Mouse (Mus musculus): ENCODE measurements at regions not wholly inside any gene's neighbourhood (a gene's known extent, or its start where the extent isn't known, plus 50 kb on each side); places are given as distances from the start of the nearest gene placed in this dataset.
"Not testable (repeated sequence)": the region's sequence is repeated elsewhere in the genome, so short reads cannot be mapped to it uniquely, and the experiment has no call there.

DNA sequence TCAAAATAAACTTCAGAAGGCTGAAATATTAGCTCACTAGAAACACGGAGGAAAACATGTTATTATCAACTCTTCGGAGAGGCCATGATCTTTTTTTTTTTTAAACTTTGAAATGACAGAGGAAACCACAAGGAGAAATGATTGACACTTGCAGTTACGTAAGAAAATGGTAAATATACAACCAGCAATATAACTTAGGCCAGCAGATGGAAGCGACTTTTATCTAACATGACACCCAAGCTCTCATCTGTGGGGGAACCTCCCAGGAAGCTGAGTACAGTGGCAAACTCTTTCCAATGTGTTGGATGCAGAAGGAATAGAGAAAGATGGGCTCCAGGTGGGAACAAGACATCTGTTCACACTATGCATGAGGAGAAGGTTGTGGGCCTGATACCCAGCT, 104.2 kb downstream of the Gm5426 start:
- DNase-seq (ENCODE audit: extremely low spot score, low spot score): no peak

DNA sequence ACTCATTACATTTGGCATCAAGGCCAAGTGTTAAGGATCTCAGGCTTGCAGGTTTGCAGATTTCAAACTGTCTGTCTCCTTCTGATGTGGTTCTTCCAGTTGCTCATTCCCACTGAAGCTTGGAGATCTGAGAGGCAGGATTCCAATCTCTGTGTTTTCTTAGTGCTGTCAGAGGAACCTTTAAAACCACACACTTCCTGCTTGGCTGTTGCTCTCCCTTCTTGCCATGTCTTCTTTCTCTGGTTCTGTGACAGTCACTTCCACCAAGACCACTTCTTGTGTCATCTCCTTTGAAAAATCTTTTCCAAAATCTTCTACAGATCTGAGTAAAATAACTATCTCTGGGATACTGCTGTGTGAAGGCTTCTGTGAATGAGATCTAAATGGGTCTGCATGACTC, 117.3 kb downstream of the Gm5426 start:
- DNase-seq (ENCODE audit: extremely low spot score, low spot score): no peak

DNA sequence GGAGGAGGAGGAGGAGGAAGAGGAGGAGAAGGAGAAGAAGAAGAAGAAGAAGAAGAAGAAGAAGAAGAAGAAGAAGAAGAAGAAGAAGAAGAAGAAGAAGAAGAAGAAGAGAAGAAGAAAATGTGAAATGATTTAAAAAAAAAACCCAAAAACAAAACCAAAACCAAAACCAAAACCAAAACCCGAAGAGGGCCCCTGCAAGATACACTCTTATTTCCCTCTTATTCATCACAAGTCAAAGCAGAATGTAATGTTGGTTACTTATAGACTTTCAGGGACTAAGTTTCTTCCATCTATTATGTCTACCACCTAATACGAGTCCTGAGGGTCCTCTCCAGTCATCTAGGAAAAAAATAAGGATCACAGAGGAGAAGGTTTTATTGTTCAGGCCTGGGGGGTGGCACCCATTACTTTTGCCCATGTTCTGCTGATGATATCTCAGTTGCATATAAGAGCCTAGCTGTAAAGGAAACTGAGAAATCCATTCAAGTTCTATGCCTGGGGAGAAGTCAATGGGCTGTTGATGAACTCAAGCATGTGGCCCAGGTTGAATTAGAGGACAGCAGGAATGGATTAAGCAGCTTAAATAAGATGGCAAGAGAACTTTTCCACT, 118.0 kb downstream of the Gm5426 start:
- no peak for DNase-seq (ENCODE audit: extremely low spot score, low spot score)

DNA sequence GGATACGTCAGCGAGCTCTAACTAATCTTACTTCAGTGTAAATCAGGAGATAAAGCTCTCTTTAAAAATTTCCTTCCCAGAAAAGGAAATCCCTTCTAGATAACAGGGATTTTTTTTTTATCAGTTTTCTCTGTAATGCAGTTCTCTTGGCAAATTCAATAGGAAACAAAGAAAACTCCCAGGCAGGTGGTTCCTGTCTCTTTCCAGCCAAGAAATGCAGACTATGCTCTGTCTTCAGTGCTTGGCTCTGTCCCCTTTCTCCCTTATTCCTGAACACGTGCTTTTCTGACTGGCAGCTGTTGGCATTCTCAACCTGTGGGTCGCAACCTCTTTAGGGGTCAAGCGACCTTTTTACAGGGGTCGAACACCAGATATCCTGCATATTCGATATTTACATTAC, 121.5 kb downstream of the Gm5426 start:
- no peak for DNase-seq (ENCODE audit: extremely low spot score, low spot score)

DNA sequence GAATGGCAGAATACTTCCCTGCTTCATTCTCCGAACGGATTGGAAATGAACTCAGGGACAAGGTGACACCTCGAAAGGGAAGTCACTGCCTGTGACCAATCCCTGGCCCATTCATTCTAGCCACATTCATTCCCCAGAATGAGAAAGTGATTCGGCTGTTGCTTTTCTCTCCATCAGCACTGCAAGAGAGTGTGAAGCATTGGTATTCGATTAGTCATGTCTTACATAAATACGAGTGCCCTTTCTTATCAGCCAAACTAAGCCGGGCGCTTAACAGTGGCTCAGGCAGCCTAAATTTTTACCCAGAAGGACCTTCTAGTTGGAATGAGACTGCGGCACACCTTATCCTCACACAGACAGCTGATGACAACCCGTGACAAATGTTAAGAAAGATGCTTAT, 122.8 kb downstream of the Gm5426 start:
- DNase-seq (ENCODE audit: extremely low spot score, low spot score): no peak

DNA sequence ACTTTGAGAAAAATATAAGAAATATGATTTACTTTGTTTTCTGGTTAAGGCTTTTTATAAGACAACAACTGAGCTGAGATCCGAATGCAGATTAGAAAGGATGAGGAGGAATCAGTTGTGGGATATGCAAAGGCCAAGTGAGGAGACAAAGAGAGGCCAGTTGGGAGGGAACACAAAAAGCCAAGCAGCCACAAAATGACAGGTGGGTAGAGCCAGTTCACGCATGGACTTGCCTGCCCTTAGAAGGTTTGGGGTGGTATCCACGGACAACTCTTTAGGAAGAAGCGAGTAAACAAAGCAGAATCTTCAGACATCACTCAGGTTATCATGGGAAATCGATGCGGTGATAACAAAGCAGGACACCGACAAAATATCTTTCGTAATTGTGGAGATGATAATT, 123.2 kb downstream of the Gm5426 start:
- DNase-seq (ENCODE audit: extremely low spot score, low spot score): no peak

DNA sequence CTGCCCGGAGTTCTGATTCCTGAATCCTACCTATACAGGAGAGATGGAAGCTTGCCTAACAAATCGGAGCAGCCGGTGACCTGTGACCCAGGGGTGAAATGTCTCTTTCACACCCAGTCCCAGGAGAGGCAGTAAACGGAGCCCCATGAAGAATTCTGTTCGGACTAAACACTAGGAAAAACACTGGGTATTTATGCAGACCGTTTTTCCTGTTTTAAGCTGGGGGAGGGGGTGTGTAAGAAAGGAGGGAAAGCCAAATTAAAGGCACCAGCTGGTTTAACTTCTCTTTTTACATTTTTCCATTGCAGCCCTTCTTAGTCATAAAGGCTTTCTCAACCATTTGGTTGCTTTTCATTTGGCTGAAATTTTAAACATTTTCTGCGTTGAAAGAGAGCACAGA, 127.1 kb downstream of the Gm5426 start:
- DNase-seq (ENCODE audit: extremely low spot score, low spot score): peak; percentile 22

DNA sequence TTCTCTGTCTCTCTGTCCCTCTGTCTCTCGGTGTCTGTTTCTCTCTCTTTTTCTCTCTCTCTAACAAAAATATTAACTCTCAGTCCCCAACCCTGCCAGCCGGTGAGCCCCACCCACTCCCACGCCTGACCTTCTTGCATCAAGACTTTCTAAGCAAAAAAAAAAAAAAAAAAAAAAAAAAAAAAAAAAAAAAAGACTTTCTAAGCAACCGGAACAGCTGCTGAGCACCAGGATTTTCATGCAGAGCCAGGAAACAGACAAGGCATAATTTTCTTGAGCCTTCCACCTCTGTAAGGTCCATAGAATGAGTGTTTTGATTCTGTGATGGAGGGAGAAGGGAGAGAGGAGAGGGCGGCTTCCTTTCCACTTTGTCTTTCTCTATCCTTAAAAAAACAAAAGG, 128.0 kb downstream of the Gm5426 start:
- no peak for DNase-seq (ENCODE audit: extremely low spot score, low spot score)

DNA sequence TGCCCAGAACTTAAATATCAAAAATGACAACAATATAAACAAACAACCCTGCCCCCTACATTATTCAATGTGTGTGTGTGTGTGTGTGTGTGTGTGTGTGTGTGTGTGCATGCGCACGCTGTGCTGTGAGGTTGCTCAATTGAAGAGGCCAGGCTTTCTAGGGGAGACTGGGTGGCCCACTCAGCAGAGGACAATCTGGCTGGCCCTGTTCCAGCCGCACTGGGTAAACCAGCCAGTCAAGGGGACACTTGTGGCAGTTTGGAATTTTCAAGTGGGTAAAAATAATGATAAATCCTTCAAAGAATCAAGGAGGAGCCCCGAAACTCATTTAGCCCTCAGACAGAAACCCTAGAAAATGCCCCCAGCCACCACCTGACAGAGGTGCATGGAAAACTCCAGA, 128.5 kb downstream of the Gm5426 start:
- DNase-seq (ENCODE audit: extremely low spot score, low spot score): no peak

DNA sequence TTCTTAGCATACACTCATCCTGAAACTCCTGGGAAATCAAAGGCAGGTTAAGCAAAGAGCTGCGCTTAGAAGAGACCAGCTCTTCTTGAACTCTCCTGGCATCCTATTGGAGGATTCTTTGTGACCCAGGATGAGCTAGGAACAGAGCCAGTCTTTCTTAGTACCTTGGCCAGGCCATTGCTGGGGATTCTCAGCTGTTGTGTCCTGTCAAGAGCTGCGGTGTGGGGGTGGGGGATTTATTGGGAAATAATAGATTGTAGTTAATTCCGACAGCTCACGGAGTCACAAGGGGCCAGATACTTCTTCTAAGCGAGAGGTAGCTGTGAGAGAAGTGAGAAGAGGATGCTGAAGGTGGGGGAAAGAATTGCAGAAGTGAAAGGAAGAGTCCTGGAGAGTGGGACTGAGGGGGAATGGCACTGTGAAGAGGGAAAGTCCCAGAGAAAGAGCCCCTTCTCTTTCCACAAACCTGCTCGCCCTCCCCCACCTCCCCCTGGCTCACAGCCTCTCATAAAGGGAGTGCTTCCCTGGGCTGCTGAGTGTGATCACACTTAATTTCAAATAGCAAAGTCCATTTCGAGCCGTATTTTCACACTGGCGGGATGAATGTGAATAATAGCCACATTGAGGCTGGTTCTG, 129.8 kb downstream of the Gm5426 start:
- no peak for DNase-seq (ENCODE audit: extremely low spot score, low spot score)

DNA sequence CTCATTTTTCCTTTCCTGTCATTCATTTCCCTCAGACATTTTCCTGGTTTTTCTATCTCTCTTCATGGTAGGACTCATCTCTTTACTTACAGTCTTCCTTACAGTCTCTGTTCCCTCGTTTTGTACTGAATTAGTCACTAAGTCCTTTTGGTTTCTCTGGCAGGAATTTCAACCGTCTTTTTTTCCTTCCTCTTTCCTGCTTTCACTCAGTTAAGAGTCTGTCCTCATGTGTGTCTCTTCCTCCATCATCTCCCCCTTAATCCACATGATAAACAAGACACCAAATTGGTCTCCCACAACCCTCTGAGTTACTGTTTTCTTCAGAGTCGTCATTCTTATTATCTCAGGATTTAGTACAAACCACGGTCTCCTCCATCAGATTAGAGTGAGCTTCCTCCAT, 131.2 kb downstream of the Gm5426 start:
- no peak for DNase-seq (ENCODE audit: extremely low spot score, low spot score)

DNA sequence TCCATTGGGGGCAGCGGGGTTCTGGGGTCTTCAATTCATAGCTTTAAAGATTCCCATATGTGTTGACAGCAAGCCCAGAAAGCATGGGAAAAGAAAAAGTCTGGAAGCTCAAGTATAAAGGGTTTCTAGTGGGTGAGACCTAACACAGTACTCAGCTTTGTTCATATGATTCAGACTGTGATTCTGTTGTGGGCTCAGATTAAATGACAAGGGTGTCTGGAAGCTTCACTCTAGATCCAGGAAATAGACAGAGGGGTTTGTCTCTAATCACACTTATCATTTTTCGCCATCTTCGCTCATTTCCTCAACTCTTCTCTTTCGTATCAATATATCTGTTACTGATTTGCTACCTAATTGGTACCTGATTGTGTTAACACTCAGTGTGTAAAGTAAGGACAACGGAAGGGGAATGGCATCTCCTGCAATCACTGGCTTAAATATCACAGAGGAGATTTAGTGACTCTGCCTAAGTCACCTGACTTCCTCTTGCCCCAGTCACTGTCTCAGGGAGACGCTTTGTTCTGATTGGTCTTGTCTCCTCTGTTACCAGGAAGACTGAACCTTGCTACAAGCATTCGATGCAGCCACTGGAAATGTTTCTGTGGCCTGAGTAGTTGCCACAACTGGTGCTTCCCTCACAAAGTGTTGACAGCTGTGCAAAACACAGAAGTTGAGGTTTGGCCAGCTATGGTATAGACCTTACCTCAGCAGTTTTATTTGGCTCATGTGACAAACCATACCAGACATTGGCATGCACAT, 137.4 kb downstream of the Gm5426 start:
- no peak for DNase-seq (ENCODE audit: extremely low spot score, low spot score)

DNA sequence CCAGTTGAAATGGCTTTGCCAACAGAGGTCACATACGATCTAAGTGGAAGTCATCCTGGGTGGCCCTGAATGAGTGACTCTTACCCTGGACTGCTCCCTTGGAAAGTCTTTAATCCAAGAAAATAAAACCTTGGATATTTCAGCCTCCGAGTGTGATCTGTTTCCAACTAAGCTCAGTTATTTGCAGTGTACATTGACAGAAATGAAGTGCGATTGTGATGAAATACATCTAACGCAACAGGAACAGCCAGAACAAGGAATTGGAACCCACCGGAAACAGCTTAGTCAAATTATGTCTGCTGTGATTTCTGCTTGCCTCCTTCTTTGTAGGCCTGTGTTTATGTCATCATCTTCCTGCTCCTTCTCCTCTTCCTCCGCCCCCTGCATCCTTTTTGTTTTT, 143.7 kb downstream of the Gm5426 start:
- DNase-seq (ENCODE audit: extremely low spot score, low spot score): no peak

DNA sequence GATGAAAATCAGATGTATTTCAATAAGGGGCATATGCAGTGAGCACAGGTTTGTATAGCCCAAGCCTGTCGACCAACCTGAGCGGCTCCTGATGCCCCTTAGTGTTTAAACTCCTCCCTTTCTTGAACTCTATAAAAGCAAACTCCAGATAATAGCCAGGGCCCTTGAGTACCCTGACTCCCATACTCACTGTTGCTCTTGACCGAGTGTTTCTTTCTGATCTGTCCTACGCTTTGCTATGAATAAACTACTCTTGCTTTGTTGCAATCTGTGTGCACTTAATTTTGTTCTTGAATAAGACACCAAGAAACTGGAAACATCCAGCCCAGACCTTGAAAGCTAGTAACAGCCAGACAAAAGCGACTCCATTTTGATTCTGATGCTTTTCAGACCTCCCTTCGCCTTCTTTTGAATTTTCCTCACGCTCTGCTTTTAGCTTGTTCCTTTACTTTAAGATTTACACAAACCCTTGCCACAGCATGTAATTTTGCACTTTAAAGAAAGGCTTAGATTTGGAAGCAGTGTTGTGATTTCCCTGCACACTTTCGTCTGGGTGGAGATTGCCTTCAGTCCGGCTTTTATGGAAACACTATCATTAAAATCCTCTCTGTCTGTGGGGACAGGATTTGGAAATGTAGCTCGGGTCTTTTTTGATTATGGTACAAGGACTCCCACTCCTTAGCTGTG, 149.1 kb downstream of the Gm5426 start:
- no peak for DNase-seq (ENCODE audit: extremely low spot score, low spot score)

DNA sequence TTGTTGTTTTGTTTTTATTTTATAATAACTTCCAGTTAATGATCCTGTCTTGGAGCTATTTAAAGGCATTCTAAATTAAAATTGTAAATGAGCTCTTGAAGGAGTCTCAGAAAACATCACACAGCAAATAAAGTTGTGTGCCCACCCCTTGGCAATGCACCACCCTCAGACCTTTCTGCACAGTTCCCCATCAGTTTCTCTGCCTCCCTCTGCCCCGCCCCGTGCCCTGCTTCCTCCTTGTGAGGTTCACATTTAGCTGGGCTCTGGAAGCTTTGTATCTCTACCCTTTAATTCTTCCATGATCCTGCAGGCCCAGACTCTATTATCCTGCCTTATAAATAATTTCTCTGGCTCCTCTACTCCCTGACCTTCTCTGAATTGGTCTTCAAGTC, 149.7 kb downstream of the Gm5426 start:
- no peak for DNase-seq (ENCODE audit: extremely low spot score, low spot score)

DNA sequence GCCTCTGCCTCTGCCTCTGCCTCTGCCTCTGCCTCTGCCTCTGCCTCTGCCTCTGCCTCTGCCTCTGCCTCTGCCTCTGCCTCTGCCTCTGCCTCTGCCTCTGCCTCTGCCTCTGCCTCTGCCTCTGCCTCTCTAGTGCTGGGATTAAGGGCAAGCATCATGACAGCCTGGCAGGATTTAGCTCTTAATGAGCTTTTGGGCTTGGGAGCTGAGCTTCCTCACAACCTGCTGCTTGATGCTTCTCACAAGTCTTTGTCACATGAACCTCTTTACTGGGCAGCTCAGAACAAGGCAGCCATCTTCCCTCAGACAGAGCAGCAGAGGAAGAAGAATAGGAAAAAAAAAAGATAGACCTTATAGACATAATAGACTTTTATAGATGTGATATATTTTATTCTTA, 152.6 kb downstream of the Gm5426 start:
- DNase-seq (ENCODE audit: extremely low spot score, low spot score): not testable (repeated sequence)

DNA sequence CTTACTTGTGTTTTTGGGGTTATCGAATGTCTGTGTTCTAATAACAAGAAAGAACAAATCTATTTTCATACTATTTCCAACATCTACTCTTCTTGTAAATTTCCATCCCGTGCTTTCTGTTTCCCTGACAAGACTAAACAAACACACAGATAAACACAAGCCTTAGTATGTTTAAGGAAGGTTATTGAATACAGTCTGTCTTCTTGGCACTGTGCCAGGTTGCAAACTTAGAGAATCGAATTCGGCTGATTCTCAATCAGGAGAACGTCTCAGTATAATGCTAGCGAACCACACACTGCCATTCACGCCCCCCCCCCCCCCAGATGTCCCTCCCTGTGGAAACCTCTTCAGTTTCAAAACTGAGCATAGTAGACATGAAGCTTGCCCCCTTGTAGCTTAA, 157.2 kb downstream of the Gm5426 start:
- DNase-seq (ENCODE audit: extremely low spot score, low spot score): no peak

DNA sequence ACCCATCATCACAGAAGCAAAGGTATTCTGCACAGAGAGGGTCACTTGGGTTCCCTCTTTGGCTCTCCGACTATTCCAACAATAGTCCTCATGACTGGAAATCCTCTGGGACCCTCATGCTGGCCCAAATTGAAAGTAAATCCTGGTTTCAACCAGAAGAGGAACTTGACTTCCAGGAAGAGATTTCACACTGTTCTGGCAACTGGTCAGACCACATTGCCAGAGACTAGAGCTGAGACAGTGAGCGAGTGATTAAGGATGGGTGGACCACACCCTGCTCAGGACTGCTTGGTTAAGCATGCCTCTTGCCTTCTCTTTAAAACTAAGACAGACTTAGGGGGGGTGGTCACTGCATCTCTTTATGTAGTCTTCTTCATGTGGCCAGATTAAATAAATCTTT, 158.3 kb downstream of the Gm5426 start:
- no peak for DNase-seq (ENCODE audit: extremely low spot score, low spot score)

DNA sequence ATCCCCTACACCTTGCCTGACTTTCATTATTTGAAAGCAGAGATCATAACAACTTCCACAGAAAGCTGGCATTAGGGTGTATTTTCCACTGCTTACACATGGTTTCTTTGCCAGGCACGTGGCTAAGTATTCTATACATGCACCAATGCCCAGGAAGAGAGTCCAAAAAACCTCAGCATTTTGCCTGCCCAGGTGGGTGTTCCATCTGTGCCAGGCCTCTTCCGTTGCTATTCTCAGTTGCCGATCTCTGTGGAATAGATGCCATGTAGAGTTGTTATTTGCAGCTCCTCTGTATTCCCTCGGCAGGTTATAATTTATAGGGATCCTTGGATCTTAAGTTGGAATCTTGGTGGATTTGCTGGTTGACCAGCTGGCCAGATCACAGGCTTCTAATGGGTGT, 161.3 kb downstream of the Gm5426 start:
- DNase-seq (ENCODE audit: extremely low spot score, low spot score): no peak

DNA sequence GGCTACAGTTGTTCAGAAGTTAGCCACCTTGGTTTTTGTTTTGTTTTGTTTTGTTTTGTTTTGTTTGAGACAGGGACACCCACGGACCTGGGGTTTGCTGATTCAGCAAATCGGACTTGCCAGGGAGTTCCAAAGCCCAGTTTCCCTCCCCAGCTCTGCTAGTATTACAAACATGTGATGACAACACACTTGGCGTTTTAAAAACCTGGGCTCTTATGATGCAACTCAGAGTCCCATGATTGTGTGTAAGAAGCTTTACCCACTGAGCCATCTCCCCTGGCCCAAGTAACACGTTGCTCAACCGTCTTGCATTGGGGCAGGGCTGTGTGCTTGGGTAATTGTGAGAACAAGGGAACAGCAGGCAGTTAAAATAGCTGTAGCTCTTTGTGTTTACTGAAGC, 162.2 kb downstream of the Gm5426 start:
- no peak for DNase-seq (ENCODE audit: extremely low spot score, low spot score)

DNA sequence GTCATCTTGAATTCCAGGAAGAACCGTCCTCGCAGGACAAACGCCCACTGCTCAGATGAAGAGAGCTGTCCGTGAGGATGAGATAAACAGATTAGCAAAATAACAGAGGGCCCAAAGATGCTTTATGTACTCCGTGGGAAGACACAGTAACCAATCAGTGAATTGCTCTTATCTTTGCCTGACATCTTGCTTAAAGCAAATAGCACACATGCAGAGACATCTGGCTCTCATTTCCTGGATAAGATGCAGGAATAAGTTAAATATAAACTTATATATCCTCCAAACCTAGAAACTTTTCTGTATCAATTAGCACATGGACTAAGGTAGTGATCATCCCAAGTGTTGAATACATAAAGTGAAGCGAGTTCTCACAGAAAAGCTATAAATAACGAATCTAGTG, 169.3 kb downstream of the Gm5426 start:
- DNase-seq (ENCODE audit: extremely low spot score, low spot score): no peak

DNA sequence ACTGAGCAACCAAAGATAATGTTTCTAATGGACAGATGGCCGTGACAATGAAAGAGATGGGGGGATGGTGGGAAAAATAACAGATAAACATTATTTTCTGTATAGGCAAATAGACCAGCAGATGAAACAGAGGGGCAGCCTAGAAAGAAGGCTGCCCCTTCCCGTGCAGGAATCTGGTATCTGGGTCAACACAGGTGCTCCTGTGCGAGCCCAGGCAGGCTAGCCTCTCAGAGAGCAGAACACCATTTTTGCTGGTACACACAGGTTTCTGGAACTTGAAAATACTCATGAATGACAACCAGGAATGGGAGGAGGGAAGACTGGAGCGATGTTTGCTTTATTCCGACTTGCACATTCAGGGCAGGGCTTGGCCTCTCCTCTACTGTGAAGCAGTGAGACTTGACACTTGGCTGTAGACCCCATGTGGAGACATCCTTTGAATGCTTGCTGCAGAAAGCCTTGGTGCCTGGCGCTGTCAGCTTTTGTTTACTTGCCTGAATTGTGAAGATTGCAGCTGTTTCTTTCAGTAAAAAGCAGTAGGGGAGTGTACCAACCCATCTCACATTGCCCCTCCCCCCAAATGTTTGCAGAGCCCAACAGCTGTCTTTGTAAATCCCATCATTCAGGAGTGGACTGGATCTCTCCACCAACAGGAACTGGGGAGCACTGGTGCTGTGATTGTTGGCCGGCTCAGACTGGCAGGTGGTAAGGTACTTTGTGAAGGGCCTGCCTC, 172.5 kb downstream of the Gm5426 start:
- peak; percentile 46 for DNase-seq (ENCODE audit: extremely low spot score, low spot score)

Data from neural tube, embryonic 10.5 days (tissue).